Mouse (Mus musculus) cerebellum, postnatal 25 days (tissue): ENCODE measurements around the gene Fndc1.

Experiments used
- DNase-seq, 2 experiments: peaks; one replicate each; pipeline ENCODE4 v3.0.0; 2021; ENCODE audit warnings: mixed read lengths in 2 of 2

The Fndc1 gene

DNA sequence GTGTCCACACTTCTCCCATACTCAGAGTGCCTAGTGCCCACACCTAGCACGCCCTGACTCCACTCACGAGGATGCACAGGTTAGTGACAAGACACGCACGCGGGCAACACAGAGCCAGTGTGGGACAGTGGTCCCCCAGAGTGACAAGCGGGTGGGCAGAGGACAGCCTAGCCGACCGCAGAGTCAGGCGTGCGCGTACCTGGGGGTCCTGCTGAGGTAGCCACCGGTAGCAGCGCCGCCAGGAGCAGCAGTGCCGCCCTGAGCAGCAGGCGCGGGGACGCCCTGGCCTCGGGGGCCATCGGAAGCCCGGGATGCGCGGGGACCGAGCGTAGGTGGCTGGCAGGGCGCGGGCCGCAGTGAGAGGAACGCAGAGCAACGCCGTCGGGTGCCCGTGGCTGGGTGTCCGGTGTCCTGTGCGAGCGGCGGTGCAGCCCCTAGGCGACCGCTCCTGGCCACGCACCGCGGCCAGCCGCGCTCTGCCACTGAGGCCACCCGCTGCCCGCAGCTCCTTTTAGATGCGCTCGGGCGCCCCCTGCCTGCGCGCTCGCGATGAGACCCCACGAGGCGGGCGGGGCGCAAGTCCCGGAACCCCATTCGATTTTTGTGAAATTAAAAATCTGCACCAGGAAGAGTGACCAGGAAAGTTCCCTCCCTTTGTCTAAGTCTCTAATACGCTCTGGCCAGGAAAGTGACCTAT lies at the start of gene Fndc1:
Fndc1 (minus strand) TSS at position 484 of the 697 bp plus-strand sequence.
- peak; percentile 60 to 81 for DNase-seq

DNA sequence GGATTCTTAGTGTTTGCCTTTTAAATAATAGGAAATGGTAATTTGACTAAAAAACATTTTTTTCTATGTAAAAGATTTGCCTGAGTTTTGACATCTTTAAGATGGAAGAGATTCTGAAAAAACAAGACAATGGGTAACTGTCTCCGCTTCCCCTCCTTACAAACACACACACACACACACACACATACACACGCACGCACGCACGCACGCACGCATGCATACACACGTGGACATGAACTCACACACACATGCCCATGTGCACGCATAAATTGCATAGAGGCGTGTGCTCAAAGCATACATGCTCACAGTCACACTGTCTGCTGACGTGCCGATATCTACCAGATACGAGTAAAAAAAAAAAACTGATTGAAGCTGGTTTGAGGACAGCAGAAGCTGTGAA lies 49.4 kb upstream of the Fndc1 start:
- no peak for DNase-seq

DNA sequence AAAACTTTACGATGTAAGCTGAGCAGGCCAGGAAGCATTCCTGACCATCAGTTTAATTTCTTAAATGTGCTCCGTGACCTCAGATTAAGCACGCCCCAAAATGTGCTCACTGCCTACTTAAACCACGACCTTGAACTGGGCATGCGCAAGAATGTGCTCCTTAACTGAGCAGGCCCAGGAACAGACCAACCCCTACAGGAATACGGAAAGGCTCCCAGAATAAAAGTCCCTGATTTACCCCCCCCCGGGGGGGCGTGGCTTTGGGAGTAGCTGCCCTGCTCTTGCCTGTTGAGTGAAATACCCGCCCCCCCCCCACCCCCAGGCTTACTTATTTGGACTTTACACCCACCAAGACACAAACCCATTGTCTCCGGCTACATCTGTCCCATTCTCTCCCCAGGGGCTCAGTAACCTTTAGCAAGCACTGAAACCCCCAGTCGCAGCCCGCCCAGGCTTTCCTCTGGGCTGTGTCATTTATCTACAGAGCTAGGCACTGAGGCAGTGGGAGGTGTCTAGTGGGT lies 48.9 kb upstream of the Fndc1 start:
- no peak for DNase-seq

DNA sequence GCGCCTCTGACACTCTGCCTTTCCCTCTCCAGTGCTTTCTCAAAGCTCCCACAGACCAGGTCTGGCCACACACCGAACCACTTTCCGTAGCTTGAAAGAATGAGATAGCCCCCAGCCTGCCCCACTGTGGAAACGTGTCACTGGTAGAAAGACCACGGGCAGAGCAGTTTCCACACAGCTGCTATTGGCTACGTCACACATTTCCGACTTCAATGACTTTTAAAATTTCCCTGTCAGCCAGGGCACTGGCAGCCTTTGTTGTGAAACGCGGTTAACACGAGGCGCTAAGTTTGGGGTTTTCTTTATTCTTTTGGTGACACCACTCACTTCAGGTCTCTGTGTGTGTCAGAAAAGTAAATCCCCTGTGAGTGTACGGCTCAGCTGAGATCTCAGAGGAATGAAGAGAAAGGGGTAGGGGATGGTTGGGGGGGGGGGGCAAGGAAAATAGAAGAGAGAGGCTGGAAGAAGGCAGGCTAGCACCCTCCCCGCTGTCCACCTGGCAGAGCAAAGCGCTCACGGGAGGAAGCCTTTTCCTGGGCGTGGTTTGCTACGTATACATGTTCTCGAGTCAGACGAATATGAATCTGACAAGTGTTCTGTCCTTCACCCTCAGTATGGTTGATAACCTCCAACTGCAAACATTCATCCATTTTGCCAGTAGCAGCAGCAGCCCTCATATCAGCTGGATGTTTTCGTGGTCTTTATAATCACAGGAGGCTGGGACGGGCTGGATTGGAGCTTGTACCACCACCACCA lies 47.9 kb upstream of the Fndc1 start:
- no peak for DNase-seq

DNA sequence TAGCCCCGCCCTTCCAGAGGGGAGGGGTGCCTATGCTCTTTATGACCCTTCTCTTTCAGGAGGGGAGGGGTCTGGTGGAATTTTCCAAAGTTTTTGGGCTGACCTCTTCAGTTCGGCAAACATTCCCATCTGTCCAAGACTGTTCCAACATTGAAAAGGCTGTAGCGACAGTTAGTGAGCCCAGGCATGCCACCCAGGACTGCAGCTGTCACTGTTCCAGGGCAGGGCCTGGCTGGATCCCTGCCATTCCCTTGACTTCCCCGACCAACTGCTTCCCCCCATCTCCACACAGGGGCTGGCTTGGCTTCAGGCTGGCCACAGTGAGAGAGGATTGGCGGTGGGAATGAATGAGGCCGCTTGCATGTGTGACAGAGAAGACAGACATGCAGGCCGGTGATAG lies 46.3 kb upstream of the Fndc1 start:
- DNase-seq = peak in 1 of 2 experiments; percentile 12

DNA sequence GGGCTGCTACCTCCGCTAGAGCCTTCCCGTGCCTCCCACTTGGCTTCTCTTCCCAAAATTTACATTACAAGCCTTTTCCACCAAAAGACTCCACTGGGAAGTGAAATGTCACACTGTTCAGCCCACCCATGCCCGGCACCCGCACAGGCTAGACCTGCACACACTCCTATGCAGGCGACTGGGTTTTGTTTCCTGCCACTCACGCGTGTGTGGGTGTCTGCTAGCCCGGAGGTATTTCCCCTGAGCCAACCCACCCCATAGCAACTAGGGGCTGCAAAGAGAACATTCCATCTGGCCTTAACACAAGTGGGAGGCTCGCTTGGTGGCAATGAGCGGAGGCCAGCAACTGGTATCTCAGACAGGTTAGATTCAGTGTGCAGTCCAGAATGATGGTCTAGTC lies 44.7 kb upstream of the Fndc1 start:
- DNase-seq = no peak

DNA sequence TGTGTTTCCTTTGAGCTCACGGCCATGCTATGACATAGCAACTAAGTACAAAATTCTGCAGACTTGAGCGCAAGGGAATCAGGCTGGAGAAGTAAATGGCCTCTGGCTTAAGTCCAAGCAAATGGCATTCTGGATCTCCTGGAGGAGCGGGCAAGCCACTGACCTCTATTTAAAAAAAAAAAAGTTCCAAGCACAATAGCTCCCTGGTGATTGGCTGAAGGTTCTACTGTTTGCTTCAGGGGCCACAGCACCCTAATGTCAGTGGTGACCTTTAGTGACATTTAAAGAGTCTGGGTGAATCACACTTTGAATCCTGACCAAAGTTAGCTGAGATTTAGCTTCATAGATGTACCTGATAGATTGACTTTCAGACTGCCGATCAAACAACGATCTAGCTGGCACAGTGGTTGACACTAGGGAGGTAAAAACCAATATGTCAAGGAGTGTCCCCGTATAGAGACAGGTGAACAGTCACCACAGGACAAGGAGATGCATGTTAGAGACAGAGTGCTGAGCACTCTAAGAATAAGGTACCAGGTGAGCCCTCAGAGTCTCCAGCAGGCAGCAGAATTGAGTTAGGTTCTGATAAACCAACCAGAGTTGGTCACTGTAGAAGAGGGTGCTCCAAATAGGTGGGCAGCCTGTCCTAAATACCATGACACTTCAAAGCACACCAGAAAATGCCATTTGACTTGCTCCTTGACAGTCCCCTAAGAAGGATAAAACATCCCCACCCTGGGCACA lies 43.9 kb upstream of the Fndc1 start:
- no peak for DNase-seq

DNA sequence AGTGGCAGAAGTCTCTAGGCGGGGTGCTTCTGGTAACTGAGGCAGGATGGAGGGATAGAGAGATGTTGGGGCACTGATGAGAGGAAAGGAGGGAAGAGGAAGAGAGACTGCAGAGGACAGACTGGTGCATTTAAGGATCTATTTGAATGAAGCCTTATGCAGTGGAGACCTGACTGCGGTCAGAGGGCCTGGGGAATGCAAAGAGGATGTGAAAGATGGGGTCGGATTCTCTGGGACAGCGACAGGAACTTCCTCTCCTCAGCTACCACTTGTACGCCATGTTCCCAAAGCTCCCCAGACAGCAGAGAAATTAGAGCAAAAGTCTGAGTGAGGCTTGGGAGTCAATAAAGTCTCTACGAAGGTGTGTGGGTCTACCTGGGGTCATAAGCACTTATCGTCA lies 42.0 kb upstream of the Fndc1 start:
- no peak for DNase-seq

DNA sequence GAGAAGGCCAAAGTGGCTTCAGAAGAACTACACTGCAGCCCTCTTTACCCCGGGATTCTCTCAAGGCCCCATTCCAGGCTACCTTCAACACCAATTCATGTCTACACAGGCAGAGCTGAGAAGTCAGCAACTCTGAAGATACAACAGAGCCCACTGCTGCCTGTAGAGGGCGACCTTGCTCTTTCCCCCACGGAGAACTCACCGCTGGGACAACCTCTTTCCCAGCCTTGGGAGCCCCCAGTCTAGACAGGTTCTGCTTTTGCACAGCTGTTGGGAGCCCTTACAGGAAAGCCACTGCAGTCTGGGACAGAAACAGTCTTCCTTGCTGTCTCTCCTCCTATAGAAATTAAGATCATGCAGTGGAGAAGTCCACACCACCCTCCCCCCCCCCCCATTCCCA lies 41.5 kb upstream of the Fndc1 start:
- DNase-seq = peak; percentile 30 to 52

DNA sequence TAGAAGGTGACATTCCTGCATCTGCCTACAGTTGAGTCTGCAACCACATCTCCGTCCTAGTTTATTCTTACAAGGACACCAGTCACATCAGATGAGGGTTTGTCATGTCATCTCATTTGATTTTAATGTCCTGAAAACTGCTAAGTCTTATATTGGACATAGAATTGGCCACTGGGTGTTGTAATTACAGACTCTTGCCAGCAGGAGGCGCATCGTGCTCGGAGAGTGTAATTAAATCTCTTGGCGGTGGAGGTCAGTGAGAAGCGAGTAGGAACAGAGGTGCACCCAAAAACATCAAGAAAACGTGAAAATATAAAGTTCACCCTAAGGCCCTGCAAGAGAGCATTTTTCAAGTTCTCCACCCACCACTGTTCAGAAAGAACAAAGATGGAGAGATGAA lies 37.6 kb upstream of the Fndc1 start:
- DNase-seq = peak; percentile 12 to 29

DNA sequence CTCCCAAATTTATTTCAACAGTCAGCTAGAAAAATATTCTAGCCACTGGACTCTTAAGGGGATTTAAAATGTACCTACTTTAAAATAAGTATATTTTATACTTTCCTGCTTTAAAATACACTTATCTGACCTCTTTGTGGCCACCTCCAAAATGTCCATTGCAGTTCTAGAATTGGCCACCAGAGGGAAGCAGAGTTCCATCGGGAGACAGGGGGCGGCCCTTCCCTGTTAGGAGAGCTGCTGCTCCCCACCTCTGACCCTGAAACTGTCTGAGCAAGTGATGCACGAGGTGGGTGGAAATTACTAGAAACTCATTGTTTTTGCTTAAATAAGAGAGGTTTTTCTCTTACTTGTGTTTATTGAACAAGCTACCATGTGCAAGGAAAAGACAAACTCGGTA lies 36.6 kb upstream of the Fndc1 start:
- peak; percentile 64 to 83 for DNase-seq

DNA sequence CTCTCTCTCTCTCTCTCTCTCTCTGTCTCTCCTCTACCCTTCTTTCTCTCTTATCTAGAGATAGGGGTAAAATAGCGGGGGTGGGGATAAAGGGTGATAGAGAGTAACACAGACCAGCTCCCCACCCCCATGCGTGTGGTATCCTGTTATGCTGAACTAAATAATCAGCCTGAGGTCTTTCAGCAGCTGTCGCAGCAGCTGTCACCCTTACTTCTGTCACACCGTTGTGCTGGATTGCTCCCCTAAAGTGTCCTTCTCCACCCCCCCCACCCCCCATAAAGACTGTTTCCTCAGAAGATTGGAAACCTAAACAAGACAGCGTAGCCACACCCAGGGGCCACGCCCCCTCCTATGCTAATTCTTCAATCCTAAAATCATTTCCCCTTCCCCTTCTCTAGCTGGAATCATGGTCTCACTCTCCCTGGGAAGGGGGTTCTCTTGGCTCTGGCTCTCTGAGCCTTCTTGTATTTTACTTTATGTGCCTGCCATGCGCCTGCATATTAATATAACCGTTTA lies 33.8 kb upstream of the Fndc1 start:
- DNase-seq = no peak

DNA sequence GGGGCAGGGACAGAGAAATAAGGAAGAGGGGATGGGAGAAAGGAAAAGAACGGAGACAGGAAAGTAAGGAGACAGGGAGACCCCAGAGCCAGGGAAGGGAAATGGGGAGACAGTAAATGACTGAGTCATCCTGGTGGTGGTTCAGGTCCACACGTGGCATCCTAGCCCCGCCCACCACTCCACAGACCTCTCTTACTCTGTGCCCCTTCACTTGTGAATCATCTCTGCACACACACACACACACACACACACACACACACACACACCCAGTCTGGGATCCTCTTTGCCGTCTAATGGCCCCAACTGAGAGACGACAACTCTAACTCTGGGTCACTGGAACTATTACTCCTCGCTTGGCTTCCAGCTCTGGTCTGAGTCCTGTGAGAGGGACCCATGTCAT lies 30.6 kb upstream of the Fndc1 start:
- no peak for DNase-seq

DNA sequence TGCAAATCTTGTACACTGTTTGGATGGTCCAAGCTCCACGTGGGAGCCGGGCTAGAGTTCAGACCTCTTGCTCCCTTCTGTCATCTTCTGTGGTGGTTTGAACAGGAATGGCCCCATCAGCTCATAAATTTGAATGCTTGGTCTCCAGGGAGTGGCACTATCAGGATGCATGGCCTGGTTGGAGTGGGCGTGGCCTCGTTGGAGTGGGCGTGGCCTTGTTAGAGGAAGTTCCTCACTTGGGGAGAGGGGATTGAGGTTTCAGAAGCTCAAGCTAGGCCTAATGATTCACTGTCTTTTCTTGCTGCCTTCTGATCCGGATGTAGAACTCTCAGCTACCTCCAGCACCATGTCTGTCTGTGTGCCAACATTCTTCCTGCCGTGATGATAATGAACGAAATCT lies 28.7 kb upstream of the Fndc1 start:
- no peak for DNase-seq

DNA sequence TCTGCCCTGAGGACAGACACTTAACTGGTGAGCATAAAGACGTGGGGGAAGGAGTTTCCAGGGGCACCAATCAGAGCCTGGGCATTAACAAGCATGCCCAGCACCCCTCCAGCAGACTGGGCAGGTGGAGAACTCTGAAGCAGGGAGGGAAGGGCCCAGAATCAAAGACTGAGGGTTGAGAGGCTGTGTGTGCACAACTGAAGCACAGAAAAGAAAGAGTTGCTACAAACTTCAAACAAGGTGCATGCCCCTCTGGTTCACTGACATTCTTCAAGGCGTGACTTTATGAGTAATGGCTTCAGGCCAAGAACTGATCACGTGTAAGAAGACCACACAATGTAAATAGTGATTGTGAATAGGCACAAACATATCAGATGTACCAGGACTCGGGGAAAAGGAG lies 24.9 kb upstream of the Fndc1 start:
- DNase-seq = no peak

DNA sequence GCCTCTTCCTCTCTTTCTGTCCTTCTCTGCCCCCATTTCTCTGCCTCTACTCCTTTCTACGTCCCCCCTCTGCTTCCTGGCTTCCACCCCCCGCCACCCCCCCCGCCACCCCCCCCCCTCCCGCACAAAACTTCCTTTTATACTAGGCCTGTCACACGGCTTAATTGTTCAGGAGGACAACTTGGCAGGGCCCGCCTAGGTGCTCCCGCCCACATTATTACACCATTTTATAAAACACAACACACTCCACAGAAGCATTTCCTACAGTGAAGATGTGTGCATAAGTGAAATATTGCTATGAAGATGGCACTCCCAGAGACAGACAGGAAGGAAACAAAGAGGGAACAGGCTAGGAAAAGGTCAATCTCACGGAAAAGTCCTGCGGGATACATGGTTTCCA lies 24.4 kb upstream of the Fndc1 start:
- DNase-seq = no peak

DNA sequence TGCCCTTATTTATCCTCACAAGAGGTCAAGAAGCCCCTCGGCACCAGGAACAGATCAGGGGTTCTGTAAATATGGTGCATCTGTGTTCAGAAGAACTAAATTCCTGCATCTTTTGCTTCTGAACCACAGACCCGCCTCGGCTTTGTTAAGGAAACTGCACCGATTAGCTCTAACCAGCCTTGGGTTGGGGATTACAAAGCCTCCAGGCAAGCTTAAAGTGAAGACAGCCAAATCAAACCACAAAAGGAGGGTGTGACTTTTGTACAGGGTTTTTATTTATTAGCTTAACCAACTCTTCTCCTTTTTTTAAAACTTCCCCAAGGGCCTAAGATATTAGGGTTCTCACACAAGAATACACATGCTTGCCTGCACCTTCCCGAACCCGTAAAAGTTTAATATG lies 23.1 kb upstream of the Fndc1 start:
- DNase-seq = no peak

DNA sequence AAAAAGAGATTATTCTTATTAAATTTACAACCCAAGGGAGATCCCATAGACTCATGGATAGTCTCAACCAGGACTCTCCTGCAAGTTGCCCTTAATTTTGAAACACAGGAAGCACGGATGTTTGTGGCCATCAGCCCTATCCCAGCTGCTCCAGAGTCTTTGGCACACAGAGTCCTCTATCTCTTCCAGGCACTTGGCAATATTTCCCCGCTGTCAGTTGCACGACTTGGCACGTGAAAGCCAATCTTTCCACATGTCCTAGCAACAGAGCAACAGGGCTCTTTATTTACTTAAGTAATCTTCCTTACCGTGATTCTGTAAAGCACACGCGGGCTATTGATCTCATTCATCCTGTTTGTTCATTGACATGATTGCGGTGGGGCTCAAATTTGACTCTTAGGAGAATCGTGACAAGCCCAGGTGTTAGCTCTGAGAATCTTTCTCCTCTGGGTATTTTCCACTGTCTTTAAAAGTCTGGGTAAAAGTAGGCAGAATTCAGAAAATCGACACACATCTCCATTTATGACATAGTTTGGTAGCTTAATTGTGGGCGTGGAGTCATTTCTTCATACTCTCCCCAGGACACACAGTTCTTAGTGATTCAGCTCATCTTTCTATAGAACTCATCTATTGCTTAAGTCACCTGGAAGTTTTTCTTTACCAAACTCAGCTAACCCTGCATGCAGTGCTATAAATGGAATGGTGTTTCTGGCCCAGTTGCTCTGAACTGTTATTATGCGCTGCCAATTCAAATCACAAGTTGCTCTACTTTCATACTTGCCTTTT lies 13.6 kb upstream of the Fndc1 start:
- no peak for DNase-seq

DNA sequence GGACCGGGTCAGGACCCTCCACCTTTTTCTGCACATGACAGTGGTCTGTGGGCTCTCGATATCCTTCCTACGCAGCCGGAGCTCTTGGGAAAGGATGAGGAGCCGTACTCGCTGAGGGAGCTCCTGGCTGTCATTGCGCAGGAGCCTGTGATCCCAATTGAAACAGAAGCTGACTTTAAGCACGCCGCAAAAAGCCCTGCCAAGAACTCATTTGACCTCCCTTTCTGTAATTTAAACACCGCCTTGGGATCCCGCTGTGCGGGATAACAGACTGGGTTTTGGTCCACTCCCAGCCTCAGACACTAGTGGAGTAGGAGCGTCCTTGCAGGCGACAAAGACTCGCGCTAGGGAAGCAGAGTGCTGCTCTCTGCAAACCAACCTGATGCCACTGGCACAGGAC lies 484 bp upstream of the Fndc1 start:
- peak; percentile 17 to 31 for DNase-seq

DNA sequence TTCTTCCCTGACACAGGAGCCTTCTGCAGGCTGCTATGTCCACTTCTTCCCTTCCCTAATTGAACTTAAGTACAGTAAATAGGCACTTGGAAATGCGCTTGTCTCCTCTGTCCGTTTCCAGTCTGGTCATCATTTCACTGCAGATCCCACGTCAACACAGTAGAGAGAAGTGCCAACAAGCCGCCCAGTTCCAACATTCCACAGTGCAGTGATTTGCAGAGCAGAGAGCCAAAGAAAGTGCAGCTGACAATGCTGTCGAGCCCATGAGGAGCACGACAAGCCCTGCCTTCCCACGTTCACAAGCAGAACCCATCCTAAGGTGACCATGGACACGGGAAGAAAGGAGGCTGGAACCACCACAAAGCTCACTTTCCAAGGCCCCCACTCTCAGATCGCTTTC lies 1.7 kb downstream of the Fndc1 start:
- no peak for DNase-seq

DNA sequence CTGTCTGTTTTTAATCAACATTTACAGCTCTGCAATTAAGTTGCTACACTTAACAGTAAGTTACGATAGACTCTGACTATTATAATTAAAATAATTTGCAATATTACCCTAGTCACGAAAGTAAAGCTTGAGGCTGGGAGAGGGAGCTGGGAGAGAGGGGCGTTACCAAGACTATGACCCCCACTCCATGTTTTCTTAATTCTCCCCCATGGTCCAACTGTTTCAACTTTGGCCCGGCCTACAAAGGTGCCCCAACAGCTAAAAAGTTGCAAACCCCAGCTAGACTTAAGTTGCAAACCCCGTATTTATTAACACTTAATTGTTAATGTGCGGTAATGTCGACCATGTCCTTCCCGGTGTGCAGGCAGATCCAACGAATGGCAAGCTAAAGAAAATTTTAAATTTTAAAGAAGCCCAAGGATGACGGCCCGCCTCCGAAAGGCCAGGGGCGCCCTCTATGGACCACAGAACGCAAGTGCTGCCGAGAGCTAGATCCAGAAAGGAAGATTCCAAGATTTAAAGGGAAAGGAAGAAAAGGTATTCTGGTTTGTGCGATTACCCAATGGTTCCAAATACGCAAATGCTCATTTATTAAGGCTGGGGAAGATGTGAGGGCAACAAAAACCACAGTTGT lies 5.4 kb downstream of the Fndc1 start:
- DNase-seq = peak; percentile 18 to 54

DNA sequence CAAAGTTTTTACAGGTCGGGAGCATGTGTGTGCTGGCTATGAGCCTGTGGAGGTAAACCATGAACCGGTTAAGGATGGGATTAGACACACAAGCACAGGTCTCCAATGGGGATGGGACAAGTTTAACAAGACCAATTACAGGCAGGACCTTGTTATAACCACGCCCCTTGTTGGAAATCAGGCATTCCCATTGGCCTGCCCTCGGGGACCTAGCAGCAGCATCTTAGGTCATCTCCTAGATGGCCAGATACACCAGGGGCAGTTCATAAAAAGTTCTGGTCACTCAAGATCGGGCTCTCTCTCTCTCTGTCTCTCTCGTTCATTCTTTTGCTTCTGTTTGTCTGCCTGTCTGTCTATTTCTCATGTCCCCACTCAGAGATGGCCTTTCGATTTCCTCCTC lies 6.9 kb downstream of the Fndc1 start:
- no peak for DNase-seq
